Mouse (Mus musculus): ENCODE measurements around the gene Ttc39b. TPM values are rescaled to one million over a fixed set of nuclear protein-coding genes. Genes with fewer than 3 reads are reported as not detected.

The Ttc39b gene
- polyA plus RNA-seq, 1 experiment = 8.1 TPM

DNA sequence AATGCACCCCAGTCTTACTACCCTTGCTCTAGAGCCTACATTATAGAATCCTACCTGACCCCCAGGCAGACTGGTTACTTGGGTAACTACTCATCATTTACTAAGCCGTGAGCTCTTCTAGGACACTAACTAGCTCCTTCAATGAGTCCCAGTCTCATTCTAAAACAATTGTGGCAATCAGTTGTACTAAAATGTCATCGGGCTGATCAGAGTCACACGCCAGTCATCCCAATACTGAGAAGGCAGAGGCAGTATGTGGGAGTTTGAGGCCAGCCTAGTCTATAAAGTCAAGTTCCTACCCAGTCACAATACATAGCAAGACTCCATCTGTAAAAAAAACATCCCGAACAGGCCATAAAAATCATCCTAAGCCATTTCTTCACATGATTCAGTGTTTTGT lies 4.3 kb downstream of the Ttc39b start:
- Histone ChIP-seq H3K27ac (ENCODE audit: insufficient read depth, low read depth, low read length) (no peak overlapping the region), H3K4me1 (ENCODE audit: control insufficient read depth, insufficient read depth, low read length) (peaks cover 9% of the 10 kb centered on the region), H3K4me3 (ENCODE audit: insufficient read depth, low read length) (no peak overlapping the region)
- TF ChIP-seq POLR2A (IDR thresholded peaks at IDR 0.05; ENCODE audit: borderline replicate concordance, low read depth, low read length) (no peak), CTCF (IDR thresholded peaks at IDR 0.05; ENCODE audit: low read depth, low read length) (no peak)

DNA sequence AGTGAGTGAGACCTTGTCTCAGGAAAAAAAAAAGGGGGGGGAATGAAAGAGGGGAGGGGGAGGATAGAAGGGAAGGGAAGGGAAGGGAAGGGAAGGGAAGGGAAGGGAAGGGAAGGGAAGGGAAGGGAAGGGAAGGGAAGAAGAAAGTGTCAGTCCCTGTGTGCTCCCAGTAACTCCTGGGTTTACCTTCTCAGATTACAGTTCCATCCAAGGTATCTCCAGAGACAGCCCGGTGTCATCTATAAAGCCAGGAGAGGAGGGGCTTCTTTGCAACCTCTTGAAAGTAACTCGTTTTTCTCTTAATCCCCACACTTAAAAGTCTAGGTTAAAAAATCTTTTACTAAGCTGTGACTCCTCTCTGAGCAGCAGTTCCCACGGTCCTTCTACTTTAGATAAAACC lies 5.3 kb downstream of the Ttc39b start:
- Histone ChIP-seq H3K4me1 (ENCODE audit: control insufficient read depth, insufficient read depth, low read length) (peaks cover 18% of the 10 kb centered on the region), H3K4me3 (ENCODE audit: insufficient read depth, low read length) (no peak overlapping the region), H3K27ac (ENCODE audit: insufficient read depth, low read depth, low read length) (no peak overlapping the region)
- no peak for TF ChIP-seq CTCF (IDR thresholded peaks at IDR 0.05; ENCODE audit: low read depth, low read length)
- TF ChIP-seq POLR2A (IDR thresholded peaks at IDR 0.05; ENCODE audit: borderline replicate concordance, low read depth, low read length) = no peak

DNA sequence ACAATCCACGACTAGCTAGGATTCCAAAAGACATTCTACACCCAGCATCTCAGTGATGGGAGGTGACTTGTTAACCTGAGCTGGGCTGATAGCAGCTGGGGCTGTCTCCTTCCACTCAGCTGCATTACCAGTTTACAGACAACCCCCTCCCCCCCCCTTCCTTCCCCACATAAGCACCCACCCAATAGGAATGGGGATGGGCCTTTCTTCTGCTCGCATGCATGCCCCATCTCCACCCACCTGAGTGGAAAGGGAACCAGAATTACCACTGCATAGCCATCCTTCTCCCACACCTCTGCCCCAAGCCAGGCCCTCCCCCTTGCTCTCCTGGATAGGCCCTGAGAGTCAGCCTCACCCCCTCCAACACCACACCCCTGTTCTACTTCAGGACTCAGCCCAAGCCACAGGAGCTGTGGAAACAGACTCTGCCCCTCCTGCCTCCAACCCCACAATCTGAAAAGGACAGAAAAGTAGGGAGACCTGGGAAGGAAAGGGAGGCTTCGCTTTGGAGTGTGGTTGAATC lies 6.2 kb downstream of the Ttc39b start:
- H3K4me1 ChIP-seq (ENCODE audit: control insufficient read depth, insufficient read depth, low read length) = peaks cover 16% of the 10 kb centered on the region
- TF ChIP-seq POLR2A (IDR thresholded peaks at IDR 0.05; ENCODE audit: borderline replicate concordance, low read depth, low read length) (no peak), CTCF (IDR thresholded peaks at IDR 0.05; ENCODE audit: low read depth, low read length) (no peak)
- no peak overlapping the region for H3K27ac ChIP-seq (ENCODE audit: insufficient read depth, low read depth, low read length)
- H3K4me3 ChIP-seq (ENCODE audit: insufficient read depth, low read length) = no peak overlapping the region

DNA sequence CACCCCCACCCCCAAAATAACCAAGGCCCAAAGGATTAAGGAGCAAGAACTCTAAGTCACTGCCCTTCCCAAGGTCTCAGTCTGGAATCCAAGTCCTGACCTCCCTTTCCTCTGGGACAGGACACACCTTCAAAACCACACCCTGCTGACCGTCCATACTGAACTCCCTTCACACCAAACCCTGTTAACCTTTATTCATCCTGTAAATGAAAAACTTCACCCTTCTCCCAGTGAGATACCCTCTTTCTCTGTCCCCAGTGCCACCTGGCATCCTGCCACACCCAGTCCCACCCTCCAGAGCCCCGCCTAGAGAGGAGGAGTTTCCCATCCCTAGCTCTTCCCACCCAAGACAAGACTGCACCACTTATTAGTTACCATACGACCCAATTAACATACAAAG lies 7.3 kb downstream of the Ttc39b start:
- TF ChIP-seq POLR2A (IDR thresholded peaks at IDR 0.05; ENCODE audit: borderline replicate concordance, low read depth, low read length) = no peak
- TF ChIP-seq CTCF (IDR thresholded peaks at IDR 0.05; ENCODE audit: low read depth, low read length) = no peak
- Histone ChIP-seq H3K27ac (ENCODE audit: insufficient read depth, low read depth, low read length) (no peak overlapping the region), H3K4me3 (ENCODE audit: insufficient read depth, low read length) (no peak overlapping the region), H3K4me1 (ENCODE audit: control insufficient read depth, insufficient read depth, low read length) (peaks cover 16% of the 10 kb centered on the region)

DNA sequence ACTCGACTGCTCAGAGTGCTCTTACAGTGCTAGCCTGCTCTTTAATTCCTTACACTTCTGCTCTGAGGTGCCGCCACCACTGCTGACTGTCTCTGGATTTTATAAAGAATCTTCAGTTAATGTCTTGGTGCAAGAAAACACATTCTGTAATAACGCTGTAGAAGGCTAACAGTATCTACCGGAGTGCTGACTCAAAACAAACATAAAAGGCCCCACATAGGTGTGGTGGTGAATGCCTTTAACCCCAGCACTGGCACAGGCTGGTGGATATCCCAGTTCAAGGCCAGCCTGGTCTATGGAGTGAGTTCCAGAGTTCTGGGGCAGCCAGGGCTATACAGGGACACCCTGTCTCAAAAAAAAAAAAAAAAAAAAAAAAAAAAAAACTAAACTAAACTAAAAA lies 8.1 kb downstream of the Ttc39b start:
- Histone ChIP-seq H3K4me3 (ENCODE audit: insufficient read depth, low read length) (peak overlapping the region; percentile 63), H3K4me1 (ENCODE audit: control insufficient read depth, insufficient read depth, low read length) (peaks cover 16% of the 10 kb centered on the region), H3K27ac (ENCODE audit: insufficient read depth, low read depth, low read length) (peak overlapping the region; percentile 78)
- TF ChIP-seq POLR2A (IDR thresholded peaks at IDR 0.05; ENCODE audit: borderline replicate concordance, low read depth, low read length) (no peak), CTCF (IDR thresholded peaks at IDR 0.05; ENCODE audit: low read depth, low read length) (no peak)

DNA sequence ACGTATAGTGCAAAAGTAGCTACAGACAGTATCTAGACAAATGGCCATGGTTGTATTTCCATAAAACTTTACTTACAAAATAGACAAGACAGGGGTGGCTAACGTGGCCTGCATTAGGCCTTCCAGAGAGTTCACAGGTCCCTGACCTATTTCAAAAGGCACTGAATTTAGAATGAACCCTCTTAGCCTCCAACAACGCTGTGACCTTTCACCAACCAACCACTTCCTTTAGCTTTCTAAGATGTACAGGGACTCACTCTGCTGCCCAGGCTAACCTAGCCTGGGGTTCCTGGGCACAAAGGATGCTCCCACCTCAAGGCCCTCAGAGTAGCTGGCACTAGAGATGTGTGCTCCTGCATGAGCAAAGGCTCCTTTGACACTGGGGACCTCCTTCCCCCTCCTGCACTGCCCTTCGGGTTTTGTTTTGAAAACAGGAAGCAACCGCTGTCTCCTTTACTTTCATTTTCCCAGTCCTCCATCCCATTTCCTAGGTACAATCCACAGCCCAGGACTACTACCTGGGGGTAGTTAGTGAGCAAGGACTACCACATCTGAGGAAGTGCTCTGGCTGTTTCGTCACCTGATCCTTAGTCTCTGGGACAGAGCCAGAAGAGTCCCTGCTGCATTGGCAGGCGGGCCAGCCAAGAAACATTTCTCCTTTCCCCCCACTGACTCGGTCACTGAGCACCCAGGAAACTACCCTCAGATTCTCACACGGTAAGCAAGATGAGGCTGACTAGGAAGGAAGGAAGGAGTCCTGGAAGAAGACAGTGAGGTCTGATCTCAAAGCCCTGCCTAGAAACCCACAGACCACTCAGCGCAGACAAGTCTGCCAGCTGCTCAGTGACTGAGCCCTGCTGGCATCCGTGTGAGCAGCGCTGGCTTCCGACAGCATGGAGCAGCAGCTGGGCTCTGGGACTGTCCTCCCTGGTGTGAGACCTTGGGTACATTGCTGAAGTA lies 8.9 kb downstream of the Ttc39b start:
- H3K4me1 ChIP-seq (ENCODE audit: control insufficient read depth, insufficient read depth, low read length) = peaks cover 16% of the 10 kb centered on the region
- H3K4me3 ChIP-seq (ENCODE audit: insufficient read depth, low read length) = peak overlapping the region; percentile 63
- peak overlapping the region; percentile 78 for H3K27ac ChIP-seq (ENCODE audit: insufficient read depth, low read depth, low read length)
- no peak for TF ChIP-seq POLR2A (IDR thresholded peaks at IDR 0.05; ENCODE audit: borderline replicate concordance, low read depth, low read length)

DNA sequence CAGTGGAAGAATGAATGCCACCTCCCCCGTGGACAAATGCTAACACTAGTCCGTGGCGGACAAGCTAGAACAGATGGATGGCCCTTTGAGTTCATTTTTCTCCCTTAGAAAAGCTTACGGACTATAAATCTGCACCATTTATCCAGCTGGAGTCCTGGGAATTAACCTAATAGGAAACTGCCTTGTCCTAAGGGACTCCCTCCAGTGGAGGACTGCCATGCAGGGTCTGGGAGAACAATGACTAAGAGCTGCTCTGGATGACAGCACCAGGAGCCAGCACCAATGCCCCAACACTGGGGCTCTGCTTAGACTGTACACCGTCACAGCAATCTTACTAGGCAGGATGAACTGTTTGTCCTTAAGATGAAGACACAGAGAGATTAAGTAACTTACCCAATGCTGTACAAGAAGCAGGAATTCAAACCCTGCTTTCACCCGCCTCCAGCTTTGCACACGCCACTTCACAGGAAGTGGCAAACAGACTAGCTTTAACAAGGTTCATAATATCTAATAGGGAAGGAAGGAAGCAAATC lies 9.7 kb downstream of the Ttc39b start:
- Histone ChIP-seq H3K27ac (ENCODE audit: insufficient read depth, low read depth, low read length) (peak overlapping the region; percentile 78; the same call in 1 of the 2 replicates), H3K4me3 (ENCODE audit: insufficient read depth, low read length) (no peak overlapping the region)
- no peak for TF ChIP-seq POLR2A (IDR thresholded peaks at IDR 0.05; ENCODE audit: borderline replicate concordance, low read depth, low read length)
- no peak for TF ChIP-seq CTCF (IDR thresholded peaks at IDR 0.05; ENCODE audit: low read depth, low read length)

DNA sequence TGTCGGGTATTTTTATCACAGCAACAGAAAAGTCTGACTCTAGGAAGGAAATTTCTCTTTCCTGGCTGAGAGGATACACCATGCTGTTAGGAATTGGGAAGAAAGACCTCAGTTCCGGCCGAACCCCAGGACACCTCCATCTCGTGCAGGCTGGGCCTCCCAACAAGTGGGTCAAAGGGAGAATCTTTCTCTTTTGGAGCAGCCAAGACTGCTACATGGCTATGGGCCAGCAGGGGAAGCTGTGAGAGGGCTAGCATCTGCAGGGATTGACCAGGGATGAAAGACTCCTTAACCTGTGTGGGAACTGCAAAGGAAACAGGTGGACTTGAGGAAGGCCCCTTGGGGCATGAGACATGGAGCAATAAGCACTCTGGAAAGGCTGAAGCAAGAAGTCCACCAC lies 11.7 kb downstream of the Ttc39b start:
- no peak overlapping the region for H3K4me3 ChIP-seq (ENCODE audit: insufficient read depth, low read length)
- TF ChIP-seq POLR2A (IDR thresholded peaks at IDR 0.05; ENCODE audit: borderline replicate concordance, low read depth, low read length) (no peak), CTCF (IDR thresholded peaks at IDR 0.05; ENCODE audit: low read depth, low read length) (no peak)
- no peak overlapping the region for H3K27ac ChIP-seq (ENCODE audit: insufficient read depth, low read depth, low read length)
- peaks cover 34% of the 10 kb centered on the region for H3K4me1 ChIP-seq (ENCODE audit: control insufficient read depth, insufficient read depth, low read length)

More for the DNA sequence above, 9.7 kb downstream of the Ttc39b start:
- H3K4me1 ChIP-seq (ENCODE audit: control insufficient read depth, insufficient read depth, low read length) = peaks cover 18% of the 10 kb centered on the region

DNA sequence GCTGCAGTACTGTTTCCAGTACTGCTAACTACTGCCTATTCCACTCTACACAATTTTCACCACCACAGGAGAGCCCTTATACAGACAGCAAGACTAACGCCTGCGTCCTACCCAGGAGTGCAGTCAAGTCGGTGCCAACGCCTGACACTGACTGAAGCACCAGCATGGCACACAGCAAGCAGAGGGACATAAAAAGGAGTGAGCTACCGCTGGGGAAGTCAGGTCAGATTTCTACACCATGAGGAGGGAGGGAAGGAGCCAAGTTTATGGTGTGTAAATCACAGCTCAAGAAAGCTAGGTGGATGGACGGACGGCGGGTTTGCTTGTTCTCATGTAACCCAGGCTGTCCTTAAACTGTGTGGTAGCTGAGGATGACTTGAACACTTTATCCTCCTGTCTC lies 12.6 kb downstream of the Ttc39b start:
- H3K4me3 ChIP-seq (ENCODE audit: insufficient read depth, low read length) = no peak overlapping the region
- H3K27ac ChIP-seq (ENCODE audit: insufficient read depth, low read depth, low read length) = no peak overlapping the region
- no peak for TF ChIP-seq POLR2A (IDR thresholded peaks at IDR 0.05; ENCODE audit: borderline replicate concordance, low read depth, low read length)
- no peak for TF ChIP-seq CTCF (IDR thresholded peaks at IDR 0.05; ENCODE audit: low read depth, low read length)
- peaks cover 39% of the 10 kb centered on the region for H3K4me1 ChIP-seq (ENCODE audit: control insufficient read depth, insufficient read depth, low read length)

DNA sequence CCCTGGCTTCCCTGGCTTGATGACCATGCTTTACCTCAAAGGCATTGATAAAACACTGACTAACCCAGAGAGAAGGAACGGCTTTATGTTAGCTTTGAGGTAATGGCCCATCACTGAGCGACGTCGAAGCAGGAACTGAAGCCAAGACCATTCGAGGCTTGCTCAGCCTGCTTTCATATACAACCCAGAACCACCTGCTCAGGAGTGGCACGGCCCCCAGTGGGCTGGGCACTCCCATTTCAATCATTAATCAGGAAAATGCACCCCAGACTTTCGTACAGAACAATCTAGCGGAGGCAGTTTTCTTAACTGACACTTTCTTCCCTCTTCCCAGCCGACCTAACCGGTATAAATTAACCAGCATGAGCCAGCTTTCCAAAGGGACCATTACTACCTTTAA lies 13.1 kb downstream of the Ttc39b start:
- H3K27ac ChIP-seq (ENCODE audit: insufficient read depth, low read depth, low read length) = no peak overlapping the region
- TF ChIP-seq CTCF (IDR thresholded peaks at IDR 0.05; ENCODE audit: low read depth, low read length) (no peak), POLR2A (IDR thresholded peaks at IDR 0.05; ENCODE audit: borderline replicate concordance, low read depth, low read length) (no peak)
- peaks cover 39% of the 10 kb centered on the region for H3K4me1 ChIP-seq (ENCODE audit: control insufficient read depth, insufficient read depth, low read length)
- H3K4me3 ChIP-seq (ENCODE audit: insufficient read depth, low read length) = no peak overlapping the region
